Mouse (Mus musculus): ENCODE data around the gene Megf6.

The Megf6 gene

DNA sequence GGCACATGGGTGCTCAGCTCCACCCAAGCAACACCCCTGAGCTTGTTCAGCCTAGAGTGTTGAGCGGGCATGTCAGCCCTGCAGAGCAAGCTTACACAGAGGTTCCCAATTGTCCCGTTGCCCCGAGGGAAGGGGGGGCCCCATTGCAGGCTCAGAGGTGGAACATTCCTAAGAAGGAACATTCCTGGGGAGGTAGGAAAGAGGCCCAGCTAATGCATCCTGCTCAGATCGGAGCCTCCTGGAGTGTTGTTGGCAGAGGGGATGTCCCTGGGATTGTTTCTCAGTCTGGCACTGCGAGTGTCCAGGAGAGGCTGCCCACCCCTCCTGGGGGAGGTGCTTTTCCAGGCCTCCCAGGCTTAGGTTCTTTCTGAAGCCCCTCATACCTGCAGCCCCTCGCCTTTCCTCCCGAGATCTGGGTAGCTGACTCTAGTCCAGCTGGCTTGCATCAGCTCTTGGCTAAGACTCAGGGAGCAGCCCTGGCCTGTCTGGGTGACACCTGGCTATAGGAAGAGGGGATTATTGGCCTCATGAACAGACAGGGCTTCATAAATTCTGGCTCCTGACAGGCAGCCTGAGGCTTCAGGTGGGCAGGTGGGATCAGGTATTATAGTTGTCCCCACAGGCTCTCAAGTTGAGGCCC is 47.3 kb downstream of the Megf6 start:
- peak; percentile 37 for DNase-seq

DNA sequence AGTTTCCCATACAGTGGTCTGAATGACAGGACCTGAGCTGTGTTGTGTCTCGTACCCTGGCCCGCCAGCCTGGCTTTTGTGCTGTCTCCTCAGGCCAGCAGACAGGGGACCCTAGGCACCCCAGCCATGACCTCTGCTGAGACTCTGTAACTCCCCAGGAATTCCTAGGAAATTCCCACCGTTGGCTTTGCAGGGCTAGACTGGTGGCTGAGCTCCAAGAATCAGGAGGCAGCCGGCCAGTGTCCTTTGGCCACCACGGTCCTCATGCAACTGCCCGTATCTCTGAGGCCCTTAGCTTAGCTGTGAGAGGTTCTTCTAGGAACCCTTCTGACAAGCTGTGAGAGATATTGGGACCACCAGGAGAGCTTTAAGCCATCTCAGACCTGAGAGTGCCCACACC is 52.2 kb downstream of the Megf6 start:
- no peak for DNase-seq

DNA sequence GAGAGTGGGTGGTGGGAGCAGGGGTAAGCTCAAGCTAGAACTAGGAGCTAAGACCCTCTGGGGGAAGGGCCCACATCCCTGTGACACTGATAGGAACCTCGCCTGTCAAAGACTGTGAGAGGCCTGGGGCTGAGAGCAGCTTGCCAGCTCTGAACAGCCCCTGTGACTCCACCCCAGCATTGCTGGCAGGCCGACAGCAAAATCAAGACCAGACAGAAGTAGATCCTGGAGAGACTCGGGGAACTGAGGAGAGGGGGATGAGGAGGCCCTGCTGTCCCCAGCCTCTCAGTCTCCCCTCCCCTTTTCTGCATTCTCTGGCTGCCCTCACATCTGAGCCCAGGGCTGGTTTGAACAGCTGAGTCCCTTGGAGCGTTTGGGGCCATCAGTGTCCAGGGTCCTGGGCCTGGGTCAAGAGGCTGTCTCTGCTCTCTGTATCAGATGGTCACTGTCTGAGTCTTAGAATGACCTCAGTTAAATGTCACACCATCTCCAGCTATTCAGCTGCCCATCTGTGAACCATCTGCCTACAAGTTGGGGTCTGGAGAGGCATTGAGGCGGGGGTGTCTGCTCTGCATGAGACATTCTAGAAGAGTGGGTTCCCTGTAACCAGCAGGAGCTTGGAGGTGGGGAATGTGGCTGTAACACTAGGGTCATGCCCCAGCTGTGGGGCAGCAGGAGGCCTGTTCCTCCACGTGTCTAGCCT is 53.9 kb downstream of the Megf6 start:
- no peak for DNase-seq

DNA sequence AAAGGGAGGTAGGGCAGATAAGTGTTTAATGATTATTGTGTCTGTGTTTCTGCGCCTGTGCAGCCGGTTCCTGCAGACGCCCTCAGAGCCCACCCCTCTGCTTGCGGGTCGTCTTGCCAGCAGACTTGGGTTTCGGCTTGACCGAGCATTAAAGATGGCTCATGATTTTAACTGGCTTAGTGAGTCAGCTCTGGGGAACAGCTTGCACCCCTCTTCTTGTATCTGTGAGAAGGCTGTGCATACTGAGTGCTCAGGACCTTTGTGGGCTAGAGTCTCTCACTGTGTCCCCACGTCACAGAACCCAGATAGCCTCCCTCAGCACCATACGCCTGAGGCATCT is 54.4 kb downstream of the Megf6 start:
- no peak for DNase-seq

DNA sequence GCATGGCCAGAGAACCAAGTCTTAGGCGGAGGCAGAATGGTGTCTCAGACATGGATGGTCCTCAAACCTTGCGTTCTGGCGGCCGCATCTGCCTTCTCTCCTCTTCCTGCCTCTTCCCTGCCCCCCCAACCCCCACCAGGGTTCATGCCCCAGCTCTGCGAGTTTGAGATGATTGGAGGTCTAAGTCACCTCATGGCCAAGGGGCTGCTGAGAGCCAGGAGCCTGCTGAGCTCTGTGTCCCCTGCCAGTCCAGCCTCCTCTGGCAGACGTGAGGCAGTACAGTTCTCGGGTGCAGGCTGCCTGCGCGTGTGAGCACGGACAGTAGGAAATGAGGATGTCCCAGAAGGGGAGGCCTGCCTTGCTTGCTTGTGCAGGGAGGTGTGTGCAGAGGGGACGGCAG is 56.1 kb downstream of the Megf6 start:
- no peak for DNase-seq

DNA sequence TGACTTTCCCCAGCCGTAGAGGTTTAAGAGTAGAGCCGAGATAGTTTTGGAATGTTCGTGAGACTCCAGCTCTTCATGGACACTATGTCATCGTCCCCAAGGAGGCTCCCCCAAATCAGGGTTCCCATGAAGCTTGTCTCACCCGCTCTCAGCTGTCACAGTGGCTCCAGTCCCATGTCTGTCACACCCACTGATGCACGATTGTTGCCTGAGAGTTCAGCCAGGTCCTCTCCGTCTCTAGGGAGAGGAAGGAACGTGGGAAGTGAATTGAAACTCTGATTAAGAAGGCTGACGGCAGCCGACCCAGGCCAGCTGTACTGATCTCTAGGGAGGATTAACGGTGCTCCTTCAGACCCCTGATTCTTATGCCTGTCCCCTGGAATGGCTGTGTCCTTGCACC is 57.8 kb downstream of the Megf6 start:
- no peak for DNase-seq

DNA sequence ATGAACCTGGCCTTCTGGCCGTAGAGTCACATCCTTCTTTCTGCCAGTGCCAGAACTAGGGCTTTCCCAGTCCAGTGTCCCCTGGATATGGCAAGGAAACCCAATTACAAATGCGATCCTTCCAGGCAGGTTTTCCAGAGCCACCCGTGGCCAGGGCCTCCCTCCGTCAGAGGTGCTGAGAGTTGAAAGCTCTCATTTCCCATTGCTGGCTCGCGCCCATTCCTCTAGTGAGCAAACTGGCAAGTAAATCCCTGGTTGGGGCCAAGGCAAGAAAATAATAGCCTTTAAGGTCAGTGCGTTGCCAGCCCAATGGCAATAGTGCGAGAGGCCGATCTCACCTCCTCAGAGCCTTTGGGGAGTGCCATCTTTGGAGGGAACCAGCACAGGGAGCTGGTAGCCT is 59.0 kb downstream of the Megf6 start:
- DNase-seq, result no peak

DNA sequence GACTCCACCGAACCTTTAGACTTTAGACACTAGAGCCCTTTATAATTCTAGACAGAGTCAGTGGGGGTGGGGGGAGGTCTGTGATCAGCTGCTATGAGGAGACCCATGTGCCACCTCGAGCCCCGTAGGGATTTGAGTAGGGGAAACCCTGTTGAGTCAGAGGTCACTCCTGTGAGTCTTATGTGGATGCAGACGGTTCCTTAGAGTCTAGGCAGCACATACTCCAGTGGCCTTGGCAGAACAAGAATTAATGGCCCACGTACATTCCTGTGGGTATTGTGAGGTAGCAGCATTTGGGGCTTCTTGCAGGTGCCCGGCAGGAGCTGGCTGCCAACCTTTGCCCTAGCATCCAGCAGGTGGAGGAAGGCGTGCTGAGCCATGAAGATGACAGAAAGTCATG is 60.9 kb downstream of the Megf6 start:
- no peak for DNase-seq

DNA sequence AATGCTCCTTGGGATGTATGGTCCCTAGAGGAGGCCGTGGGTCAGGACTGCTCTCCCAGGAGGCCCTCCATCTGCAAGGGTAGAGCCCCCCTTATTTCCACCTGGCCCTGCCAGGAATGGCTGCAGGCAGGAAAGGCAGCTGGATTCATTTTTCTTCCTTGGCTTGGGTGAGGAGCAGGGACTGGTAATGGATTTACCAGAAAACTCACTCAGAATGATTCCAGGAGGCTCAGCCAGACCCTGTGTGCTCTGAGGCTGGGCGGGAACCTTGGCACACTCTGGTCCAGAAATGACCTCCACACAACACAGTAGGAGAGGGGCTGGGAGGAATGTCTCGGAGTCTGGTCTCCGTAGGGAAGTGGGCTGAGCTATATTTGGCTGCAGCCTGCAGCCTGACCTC is 61.8 kb downstream of the Megf6 start:
- no peak for DNase-seq

DNA sequence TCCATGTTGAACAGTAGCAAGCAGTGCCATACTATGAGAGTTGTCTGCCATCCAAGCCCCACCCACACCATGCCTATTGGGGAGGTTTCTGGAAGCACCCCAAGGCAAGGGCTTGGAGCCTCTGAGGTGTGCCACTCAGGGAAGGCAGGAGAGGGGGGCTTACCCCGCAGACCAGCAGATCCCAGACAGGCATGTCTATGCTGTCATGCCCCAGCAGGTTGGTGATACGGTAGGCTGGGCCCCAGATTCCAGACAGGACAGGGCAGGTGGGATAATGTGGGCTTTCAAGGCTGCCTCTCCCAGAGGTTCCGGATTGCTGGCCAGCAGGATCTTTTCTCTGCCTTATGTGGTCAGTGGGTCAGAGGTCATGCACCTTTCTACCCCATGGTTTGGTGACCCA is 65.5 kb downstream of the Megf6 start:
- no peak for DNase-seq

DNA sequence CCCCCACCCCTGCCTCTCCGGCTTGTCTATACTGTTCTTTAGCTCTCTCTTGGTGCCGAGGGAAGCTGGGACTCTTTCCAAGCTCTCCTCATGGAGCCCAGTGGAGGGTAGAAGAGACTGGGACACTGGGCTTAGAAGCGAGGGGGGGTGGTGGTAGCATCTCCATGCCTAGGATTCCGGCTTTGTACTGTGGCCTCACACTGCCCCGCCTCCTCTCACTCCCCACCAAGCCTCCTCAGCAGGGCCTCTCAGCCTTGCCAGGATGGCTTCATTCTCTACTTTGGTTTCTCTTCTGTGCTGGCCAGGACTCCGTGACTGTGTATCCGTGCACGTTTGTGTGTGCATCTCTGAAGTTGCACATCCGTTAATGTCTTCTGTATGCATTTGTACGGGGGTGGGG is 66.4 kb downstream of the Megf6 start:
- DNase-seq, result no peak

DNA sequence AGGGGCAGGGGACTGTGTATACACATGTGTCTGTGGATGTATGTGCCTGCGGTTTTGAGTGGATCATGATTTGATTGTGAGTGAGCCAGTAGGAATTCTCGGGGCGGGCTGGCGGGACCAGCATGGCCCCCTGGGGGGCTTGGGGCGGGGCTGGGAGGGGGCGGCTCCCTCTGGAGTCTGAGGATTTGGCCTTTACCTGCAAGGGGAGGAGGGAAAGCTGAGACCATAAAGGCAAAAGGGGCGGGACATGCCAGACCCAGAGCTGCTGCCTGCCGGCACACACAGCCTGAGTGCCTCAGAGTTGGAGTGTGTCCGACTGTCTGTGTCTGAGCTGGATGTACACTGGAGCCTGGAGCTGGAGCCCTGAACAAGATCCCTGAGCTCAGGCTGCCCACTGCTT is 66.8 kb downstream of the Megf6 start:
- no peak for DNase-seq

DNA sequence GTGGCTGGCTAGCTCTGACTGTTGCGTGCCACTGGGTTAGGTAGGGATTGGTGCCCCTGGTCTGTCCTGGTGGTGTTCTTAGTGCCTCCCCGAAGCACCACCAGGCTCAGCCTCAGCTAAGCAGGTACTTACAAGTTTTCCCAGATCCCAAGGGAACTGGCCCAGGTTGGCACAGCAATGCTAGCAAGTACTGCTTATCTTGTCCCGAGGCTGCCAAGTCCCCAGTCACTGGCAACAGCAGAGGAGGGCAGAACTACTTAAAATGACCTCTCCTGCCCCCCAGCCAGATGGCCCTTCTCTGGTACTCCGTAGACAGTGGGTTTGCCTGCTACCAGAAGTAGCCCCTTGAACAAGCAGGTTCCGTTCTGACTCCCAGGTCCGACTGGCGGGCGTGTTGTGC is 68.7 kb downstream of the Megf6 start:
- no peak for DNase-seq

DNA sequence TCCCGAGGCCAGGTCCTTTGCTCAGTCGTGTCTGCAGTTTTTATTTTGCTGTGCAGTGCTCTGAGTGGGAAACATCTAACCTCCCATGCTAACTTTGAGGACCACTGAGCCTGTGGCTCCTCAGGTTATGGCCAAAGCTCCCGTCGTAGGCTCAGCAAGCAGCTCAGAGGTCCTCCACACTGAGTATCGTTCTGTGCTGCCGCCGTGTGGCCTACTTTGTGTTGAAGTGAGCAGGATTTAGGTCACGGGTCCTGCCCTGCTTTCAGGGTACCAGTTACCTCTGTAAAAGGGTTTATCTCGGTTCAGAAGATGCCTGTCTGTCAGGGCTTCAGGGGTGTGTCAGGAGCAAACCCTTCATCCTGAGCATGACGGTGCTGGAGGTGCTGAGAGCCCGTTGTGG is 70.1 kb downstream of the Megf6 start:
- no peak for DNase-seq

DNA sequence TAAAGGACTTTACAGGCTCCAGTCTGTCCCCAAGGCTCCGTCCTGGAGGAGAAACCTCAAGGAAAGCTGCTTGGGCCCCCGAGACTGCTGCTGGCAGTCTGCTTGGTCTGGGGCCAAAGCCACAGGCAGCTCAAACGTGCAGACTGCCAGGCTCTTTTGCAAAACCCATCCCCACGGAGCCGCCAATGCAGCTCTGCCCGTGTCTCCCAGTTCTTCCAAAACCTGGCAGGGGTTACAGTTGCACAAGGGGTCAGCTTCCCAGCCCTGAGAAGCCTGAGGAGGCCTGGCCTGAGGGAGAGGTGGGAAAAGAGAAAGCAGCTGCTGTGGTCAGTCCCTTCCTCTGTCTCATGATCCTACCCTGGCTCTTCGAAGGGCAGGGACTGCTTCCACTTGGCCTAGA is 74.8 kb downstream of the Megf6 start:
- DNase-seq, result no peak

DNA sequence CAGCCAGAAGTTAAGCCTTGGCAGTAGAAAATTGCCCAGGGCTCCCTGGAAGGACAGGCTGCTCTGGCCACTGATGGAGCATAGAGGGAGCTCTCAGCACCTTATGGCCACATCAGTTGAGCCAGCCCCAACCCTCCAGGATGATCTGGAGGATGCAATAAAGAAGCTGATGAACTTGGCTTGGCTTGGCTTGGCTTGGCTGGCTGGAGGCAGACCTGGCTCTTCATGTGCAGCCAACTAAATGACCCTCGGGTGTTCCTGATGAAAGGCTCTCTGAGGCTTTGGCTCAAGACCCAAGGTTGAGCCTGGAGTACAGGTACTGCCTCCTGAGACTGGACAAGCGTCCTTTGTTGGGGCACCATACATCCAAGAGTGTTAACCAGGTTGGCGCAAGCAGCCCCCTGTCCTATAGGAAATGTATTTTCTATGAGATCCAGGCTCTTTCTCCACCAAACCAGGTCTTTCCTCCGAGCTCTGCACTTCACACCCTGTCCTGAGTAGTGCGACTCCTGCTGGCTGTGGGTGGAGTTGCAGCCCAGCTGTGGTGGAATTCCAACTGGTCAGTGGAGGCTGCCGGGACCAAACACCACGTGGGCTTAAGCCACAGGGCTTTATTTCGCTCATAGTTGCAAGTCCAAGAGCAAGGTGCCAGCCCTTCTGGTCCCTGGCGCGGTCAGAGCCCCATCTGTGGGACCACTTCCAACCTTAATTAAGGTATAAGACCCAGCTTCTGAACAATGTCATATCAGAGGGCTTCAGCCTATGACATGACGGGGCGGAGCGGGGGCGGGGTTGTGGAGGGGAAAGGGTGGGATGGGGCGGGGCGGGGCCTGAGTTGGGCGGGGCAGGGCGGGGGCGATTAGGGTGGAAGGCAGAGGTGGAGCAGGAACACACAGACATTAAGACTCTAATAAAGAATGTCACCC is 75.8 kb downstream of the Megf6 start:
- peak; percentile 46 for DNase-seq

DNA sequence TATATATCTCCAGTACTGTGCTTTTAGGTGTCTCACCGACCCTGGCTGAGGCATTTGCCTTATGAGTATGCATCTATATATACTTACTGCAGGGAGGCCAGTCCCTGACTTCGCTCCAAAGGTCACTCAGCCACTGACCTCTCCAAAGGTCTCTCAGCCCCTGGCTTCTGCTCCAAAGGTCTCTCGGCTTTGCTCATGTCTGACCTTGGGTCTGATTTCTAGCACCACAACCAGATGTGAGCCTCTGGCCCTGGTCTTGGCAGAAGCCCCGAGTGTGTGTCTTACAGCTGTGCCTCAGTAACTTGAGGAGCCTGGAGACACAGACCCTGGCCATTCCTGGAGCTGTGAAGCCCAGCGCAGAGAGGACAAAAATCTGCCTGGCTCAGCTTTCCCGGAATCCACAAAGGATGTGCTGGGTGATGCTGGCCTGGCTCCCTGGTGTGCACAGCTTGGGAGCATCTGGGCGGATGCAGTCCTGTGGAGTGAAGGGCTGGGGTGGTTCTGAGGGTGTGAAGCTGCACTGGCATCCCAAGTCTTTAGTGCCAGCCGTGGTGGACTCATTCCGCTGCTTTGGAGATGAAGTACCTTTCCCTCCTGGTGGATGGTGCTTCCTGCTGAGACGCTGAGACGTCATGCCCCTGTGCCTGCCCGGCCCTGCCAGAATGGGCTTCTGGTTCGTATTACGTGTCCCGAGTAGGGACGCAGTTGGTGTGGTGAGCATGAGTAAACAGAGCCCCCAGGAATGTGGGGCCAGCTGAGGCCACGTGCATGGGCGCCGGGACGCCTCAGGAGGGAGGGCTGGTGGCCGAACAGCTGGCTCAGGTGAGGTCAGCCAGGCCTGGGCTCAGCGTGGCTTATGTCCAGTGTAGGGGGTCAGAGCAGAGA is 76.9 kb downstream of the Megf6 start:
- DNase-seq, result no peak

DNA sequence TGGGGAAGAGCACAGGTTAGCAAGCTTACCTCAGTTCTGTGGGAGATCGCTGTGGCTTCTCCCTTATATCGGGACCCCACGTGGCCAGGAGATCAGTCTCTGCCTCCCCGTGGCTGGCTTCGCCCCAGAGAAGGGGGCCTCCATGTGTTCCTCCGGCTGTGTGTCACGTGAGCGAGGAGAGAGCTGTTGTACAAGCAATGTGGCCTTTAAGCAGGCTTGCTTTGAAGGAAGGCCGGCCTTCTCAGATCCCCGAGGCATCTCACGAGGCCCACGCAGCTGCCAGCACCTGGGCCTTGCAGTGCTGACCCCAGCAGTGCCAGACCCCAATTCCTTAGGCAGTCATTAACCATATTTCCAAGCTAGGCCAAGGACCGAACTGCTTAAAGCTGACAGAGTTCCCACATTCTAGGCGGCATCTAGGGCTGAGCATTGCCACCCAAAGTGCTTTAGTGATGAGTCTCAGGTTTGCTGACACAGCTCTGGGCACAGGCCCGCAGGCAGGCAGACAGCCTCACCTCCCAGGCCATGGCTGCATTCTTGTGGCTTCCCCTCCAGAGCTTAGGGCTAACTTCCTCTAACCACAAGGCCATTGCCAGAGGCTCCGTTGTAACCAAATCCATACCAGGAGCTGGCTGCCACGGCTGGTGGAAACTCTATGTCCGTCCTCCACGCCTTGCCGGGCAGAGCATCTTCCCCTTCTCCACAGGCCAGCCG is 77.7 kb downstream of the Megf6 start:
- DNase-seq, result no peak

DNA sequence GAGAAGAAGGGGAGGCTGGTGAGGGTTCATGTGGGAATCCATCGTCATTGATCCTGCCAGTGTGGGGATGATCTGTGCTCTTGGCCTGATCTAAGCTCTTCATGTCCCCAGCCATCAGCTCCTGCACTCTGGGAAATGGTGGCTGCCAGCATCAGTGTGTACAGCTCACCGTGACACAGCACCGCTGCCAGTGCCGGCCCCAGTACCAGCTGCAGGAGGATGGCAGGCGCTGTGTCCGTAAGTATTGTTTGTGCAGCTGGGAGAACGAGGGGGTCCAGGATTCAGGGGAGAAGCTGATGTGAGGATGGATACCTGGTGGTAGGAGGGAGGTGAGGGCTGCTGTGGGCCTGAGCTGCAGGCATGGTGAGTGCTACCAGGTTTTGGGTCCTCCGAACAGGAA is 78.8 kb downstream of the Megf6 start:
- DNase-seq, result no peak

DNA sequence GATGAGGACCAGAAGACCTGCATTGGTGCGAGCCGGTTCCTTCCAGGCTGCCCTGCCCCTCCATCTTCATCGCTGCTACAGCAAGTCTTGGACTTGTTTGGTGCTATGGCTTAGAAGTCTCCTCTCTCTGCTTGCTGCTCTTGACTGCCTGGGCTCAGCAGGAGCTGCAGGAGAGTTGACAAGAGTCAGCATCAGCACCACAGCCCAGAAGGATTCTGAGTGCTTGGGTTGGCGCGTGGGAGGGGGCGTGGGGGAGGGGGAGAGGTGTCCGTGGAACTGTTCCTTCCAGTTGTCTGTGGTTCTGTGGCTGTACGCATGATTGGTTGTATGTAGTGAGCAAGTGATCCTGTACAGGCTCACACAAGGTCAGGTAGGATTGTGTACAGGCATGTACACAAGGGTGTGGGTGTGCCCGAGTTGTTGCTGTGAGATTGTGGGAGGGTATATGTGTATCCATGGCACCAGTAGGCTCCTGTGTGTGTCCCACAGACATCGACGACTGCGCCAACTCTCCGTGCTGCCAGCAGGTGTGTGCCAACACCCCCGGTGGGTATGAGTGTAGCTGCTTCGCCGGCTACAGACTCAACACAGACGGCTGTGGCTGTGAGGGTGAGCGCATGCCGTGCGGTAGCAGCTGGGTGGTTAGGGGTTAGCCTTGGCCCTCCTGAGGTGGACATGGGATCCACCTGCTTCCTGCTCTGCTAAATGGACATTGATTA is 82.2 kb downstream of the Megf6 start:
- no peak for DNase-seq

DNA sequence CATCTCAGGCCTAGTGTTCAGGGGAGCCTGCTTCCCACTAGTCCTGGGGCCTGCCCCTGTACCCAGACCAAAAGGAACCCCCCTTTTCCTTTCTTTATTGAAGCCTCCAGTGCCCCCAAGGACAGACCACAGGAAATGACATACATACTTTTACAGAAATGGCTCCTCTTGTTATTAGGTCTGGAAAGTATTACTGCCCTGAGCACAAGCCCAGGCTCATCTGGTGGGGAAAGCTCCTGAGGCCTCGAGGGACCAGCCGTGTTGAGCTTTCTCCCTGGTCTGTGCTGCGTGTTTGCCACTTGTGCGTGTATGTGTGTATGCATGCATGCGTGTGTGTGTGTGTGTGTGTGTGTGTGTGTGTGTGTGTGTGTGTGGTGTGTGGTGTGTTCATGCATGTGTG is 90.2 kb downstream of the Megf6 start:
- no peak for DNase-seq

DNA sequence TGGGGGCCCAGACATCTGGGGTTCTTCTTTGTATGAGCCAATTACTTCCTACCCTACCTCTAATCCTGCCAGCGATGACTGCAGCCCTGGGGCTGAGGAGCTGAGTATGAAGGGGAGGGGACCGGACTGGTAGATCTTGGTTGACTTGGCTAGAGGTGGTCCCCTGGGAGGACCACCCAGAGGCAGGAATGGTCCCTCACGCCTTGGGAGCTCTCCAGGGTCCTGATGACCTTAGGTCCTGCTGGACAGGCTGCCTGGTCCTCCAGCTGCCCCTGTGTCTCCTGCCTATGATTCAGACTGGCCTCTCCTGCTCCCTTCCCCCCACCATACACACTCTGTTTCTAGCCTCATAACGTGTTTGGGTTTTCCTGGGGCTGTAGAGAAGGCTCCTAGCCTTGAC is 91.5 kb downstream of the Megf6 start:
- DNase-seq, result no peak

All from cerebellum, adult 11 months (tissue).